Mouse (Mus musculus) lung, postnatal 0 days (tissue): ENCODE measurements around the gene Tmem171.

Source experiments
- CTCF ChIP-seq: IDR thresholded peaks from 2 replicates; pipeline ENCODE4 v1.5.1; 2016; ENCODE audit warnings: antibody characterized with exemption, mild to moderate bottlenecking
- EP300 ChIP-seq: IDR thresholded peaks from 2 replicates; pipeline ENCODE4 v1.6.1; 2016; ENCODE audit warnings: antibody characterized with exemption, mild to moderate bottlenecking, control low read depth

DNA sequence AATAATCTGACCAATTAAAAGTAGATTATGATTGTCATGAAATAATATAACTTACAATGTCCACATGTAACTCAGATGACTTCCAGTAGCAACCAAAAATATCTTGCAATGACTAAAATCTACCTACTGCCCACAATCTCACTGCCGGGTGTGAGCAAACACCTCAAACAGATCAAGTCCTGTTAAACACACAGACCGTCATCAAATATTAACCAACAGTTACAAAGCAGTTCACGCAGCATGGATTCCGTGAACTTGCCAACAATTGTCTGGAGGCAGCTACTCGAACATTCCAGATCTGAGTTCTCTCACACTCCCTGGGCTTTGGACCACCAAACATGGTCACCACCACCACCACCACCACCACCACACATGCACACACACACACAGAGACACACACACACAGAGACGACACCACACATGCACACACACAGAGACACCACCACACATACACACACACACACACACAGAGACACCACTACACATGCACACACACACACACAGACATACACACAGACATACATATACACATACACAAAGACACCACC lies 20.9 kb upstream of the Tmem171 start:
- TF ChIP-seq CTCF (no peak), EP300 (no peak)
